Mouse (Mus musculus) hindbrain, postnatal 0 days (tissue): ENCODE results near the gene Arfip2. TPM values are rescaled to one million over a fixed set of nuclear protein-coding genes. Genes with fewer than 3 reads are reported as not detected.

Experiments used
- ATAC-seq: fragments of 200-750 bp; cut with Nextera tagmentation; 2 replicates; pipeline ENCODE4 v1.8.0; 2017; ENCODE audit warnings: mild to moderate bottlenecking, moderate TSS enrichment, moderate library complexity
- DNase-seq: peaks from one replicate; pipeline ENCODE4 v3.0.0-alpha.2; 2015; ENCODE audit warnings: low spot score
- H3K27ac ChIP-seq: fragments of 300-500 bp; sonication (generic); 2 replicates; pipeline ENCODE4 v1.5.1; 2014; ENCODE audit warnings: mild to moderate bottlenecking
- H3K27me3 ChIP-seq: fragments of 300-500 bp; sonication (generic); 2 replicates; pipeline ENCODE4 v1.6.1; 2014; ENCODE audit warnings: low read length, mixed read lengths; ENCODE audit not compliant: insufficient read depth
- H3K36me3 ChIP-seq: fragments of 300-500 bp; sonication (generic); 2 replicates; pipeline ENCODE4 v1.6.1; 2014; ENCODE audit warnings: low read length, mixed read lengths; ENCODE audit not compliant: insufficient read depth
- H3K4me1 ChIP-seq: fragments of 300-500 bp; sonication (generic); 2 replicates; pipeline ENCODE4 v1.6.1; 2014; ENCODE audit warnings: antibody characterized with exemption, low read length, mixed read lengths; ENCODE audit not compliant: insufficient read depth
- H3K4me2 ChIP-seq: fragments of 300-500 bp; sonication (generic); 2 replicates; pipeline ENCODE4 v1.6.1; 2014; ENCODE audit warnings: low read depth, mild to moderate bottlenecking, low read length, moderate library complexity, mixed read lengths
- H3K4me3 ChIP-seq: fragments of 300-500 bp; sonication (generic); 2 replicates; pipeline ENCODE4 v1.5.1; 2014; ENCODE audit warnings: low read length
- H3K9ac ChIP-seq: fragments of 300-500 bp; sonication (generic); replicated peaks from 2 replicates; pipeline ENCODE4 v1.6.1; 2014; ENCODE audit warnings: mild to moderate bottlenecking, low read length, moderate library complexity, mixed read lengths
- H3K9me3 ChIP-seq: fragments of 300-500 bp; sonication (generic); 2 replicates; pipeline ENCODE4 v1.6.1; 2016; ENCODE audit warnings: low read length, mixed read lengths
- CTCF ChIP-seq: IDR thresholded peaks from 2 replicates; pipeline ENCODE4 v1.5.1; 2016; ENCODE audit warnings: antibody characterized with exemption, control low read depth, low read depth
- WGBS: fragments of 180-500 bp; shearing (Covaris S2); extraction: QIAGEN DNeasy Blood & Tissue Kit; methylation state at CpG from one replicate; pipeline ENCODE4 v1.1.7; 2014; 5-methylcytosine and 5-hydroxymethylcytosine counted together
- polyA plus RNA-seq: library from polyadenylated mRNA; unstranded; fragments of >200 nt; fragmentation: Nextera tagmentation; extraction: Ambion mirVana; gene quantifications from 2 replicates; pipeline ENCODE4 v1.2.1, GENCODE M21; 2015
- total RNA-seq: library from RNA; depleted of rRNA; stranded (reverse); fragments of >200 nt; gene quantifications from 2 replicates; pipeline ENCODE4 v1.2.3, GENCODE M21; 2014

Gene Arfip2
- total and polyA plus RNA-seq, 2 experiments from 2014 or later, result 67.5 to 82.5 TPM

DNA sequence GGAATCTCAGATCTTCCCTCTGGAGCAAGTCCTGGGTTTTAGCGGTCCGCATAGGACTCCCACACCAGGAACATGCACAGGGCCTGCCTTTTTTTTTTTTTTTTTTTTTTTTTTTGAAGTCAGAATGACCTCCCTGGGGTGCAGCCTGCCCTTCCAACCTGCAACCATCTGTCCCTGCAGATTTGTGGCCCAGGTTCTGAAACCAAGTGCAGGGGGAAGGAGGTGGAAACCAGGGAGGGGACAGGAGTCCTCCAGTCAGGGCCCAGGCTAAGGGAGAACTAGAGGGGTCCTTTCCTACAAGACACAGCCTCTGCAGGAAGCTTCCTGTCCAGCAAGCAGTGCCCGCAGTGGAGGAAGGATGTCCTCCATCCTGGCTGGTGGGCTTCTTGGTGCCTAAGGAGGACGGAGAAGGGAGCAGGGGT is 7.7 kb downstream of the Arfip2 start:
- DNase-seq, result peak; percentile 23
- H3K27ac ChIP-seq, result peak overlapping the region; percentile 95
- peak overlapping the region; percentile 78 for H3K4me2 ChIP-seq
- ATAC-seq, result peak; percentile 8
- no peaks in the 10 kb centered on the region for H3K9me3 ChIP-seq
- peaks cover 19% of the 10 kb centered on the region for H3K36me3 ChIP-seq
- no peaks in the 10 kb centered on the region for H3K27me3 ChIP-seq
- WGBS, result 3% methylated on average over 4 of the region's 4 CpGs
- peak overlapping the region; percentile 89 for H3K9ac ChIP-seq
- peak overlapping the region; percentile 76 for H3K4me3 ChIP-seq
- peaks cover 32% of the 10 kb centered on the region for H3K4me1 ChIP-seq
- no peak for TF ChIP-seq CTCF

DNA sequence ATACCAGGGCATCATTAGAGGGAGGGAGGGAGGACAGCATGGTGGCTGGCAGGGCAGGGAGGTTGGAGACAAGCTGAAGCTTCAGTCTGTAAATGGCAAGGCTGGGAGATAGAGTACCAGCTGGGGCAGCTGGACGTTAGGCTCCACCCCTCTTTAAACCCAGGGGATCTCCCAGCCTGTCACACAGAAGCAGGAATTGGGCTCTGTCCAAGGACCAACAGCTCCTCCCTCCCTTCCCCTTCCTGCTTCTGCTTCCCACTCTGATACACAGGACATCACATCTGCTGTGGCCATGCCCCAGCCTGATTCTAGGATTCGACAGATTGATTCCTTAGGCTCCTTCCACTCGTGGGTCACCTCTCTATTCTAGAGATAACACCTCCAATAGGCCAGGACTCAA is 11.6 kb downstream of the Arfip2 start:
- Histone ChIP-seq H3K27me3 (no peaks in the 10 kb centered on the region), H3K36me3 (peaks cover 18% of the 10 kb centered on the region; the same call in 1 of the 2 replicates), H3K4me2 (no peak overlapping the region), H3K27ac (peak overlapping the region; percentile 56), H3K9ac (no peak overlapping the region), H3K4me1 (peaks cover 22% of the 10 kb centered on the region), H3K4me3 (no peak overlapping the region), H3K9me3 (no peaks in the 10 kb centered on the region)
- WGBS, result 21% methylated on average over 3 of the region's 3 CpGs
- peak; percentile 44 for ATAC-seq
- no peak for TF ChIP-seq CTCF
- DNase-seq, result peak; percentile 84

DNA sequence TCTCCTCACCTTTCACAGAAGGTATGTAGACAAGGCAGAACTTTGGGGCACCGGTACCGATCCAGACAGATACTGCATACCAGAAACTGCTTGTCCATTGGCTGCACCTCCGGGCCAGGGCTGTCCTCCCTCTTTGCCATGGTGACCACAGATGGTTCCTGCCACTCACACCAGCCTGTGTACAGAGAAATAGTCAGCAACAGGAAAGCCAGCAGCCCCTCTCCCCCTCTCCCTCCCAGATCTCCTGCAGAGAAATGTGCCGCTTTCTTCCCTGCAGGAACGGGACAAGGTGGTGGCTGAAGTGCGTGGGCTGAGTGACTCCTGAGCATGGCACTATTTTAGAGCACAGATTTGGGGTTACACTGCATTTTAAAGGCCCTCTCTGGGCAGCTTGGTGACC is 14.8 kb downstream of the Arfip2 start:
- Histone ChIP-seq H3K4me2 (no peak overlapping the region), H3K27ac (no peak overlapping the region), H3K4me3 (no peak overlapping the region), H3K27me3 (no peaks in the 10 kb centered on the region), H3K36me3 (peaks cover 45% of the 10 kb centered on the region), H3K9me3 (no peaks in the 10 kb centered on the region), H3K9ac (no peak overlapping the region), H3K4me1 (peaks cover 6% of the 10 kb centered on the region; the same call in 1 of the 2 replicates)
- WGBS, result 64% methylated on average over 6 of the region's 6 CpGs
- ATAC-seq (no peak), DNase-seq (no peak)
- no peak for TF ChIP-seq CTCF

DNA sequence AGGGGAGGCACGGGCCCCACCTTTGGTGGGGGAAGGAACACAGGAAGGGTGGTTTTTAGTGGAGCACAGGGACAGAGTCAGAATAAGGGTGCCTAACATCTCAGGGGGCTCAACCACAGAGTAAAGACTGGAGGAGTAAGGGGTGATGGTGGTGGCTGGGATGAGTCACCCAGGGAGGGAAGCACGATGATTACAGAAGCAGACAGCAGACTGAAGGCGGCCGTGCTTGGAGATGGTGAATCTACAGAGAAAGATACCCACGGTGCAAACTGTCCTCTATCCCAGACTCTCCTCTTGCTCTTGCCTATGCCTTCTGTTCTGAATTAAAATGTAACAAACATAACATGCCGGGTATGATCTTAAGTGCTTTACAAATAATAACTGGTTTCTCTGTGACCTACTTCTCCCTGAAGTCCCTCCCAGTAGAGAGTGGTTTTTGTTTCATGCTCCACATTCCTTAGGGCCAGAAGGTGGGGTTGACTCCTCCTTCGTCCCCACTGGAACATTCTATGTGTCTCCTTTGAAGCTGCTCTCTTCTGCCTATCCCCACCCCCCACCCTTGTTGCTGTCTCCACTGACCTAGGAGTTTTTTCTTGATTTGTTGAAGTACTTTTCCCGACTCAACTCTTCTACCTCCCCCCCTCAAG is 18.4 kb downstream of the Arfip2 start:
- TF ChIP-seq CTCF, result no peak
- ATAC-seq (no peak), DNase-seq (no peak)
- H3K9me3 ChIP-seq, result no peaks in the 10 kb centered on the region
- no peak overlapping the region for H3K9ac ChIP-seq
- H3K36me3 ChIP-seq, result peaks cover 81% of the 10 kb centered on the region
- WGBS, result 83% methylated on average over 8 of the region's 8 CpGs
- no peak overlapping the region for H3K4me2 ChIP-seq
- H3K4me3 ChIP-seq, result no peak overlapping the region
- no peaks in the 10 kb centered on the region for H3K27me3 ChIP-seq
- no peak overlapping the region for H3K27ac ChIP-seq
- no peaks in the 10 kb centered on the region for H3K4me1 ChIP-seq

DNA sequence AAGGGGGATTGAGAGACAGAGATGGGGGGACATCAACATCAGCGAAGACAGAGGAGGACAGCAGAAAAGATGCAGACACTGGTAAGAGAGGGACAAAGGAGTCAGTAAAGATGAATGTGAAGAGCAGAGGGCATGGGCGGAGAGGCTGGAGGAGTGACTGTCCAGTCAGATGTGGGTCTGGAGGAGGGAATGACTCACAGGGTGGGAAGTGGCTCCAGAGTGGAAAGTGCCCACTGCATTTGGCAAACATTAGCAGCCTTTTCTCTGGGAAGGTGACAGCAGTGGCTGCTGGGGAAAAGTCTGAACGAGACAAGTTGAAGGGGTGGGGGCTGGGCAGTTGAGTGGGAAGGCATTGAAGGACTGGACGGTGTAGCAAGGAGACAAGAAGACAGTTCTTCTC is 19.2 kb downstream of the Arfip2 start:
- Histone ChIP-seq H3K27ac (no peak overlapping the region), H3K4me2 (no peak overlapping the region), H3K4me3 (no peak overlapping the region), H3K4me1 (no peaks in the 10 kb centered on the region), H3K27me3 (no peaks in the 10 kb centered on the region), H3K36me3 (peaks cover 89% of the 10 kb centered on the region), H3K9ac (no peak overlapping the region), H3K9me3 (no peaks in the 10 kb centered on the region)
- no peak for TF ChIP-seq CTCF
- no peak for ATAC-seq
- no peak for DNase-seq
- WGBS, result 65% methylated on average over 4 of the region's 4 CpGs

DNA sequence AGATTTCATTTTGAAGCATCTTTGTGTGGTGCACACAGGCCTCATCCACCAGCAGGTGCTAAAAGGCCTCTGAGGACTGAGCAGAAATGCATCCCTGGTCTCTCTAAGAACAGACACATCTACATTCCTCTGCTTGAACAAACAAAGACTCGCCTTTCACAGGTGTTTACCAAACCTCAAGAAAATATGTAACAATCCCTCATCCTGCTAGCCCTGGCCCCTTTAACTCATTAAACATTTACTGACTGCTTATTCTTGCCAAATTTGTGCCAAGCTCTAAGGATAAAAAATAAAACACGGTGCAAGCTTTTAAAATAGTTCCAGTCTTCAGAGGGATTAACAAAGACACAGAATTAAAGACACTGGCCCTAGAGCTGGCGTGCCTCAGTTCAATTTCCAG is 20.5 kb downstream of the Arfip2 start:
- no peak overlapping the region for H3K9ac ChIP-seq
- no peak overlapping the region for H3K27ac ChIP-seq
- no peaks in the 10 kb centered on the region for H3K27me3 ChIP-seq
- WGBS, result 80% methylated on average over 3 of the region's 3 CpGs
- no peak overlapping the region for H3K4me3 ChIP-seq
- no peak for TF ChIP-seq CTCF
- H3K4me2 ChIP-seq, result no peak overlapping the region
- ATAC-seq (no peak), DNase-seq (no peak)
- no peaks in the 10 kb centered on the region for H3K9me3 ChIP-seq
- peaks cover 94% of the 10 kb centered on the region for H3K36me3 ChIP-seq
- H3K4me1 ChIP-seq, result no peaks in the 10 kb centered on the region

DNA sequence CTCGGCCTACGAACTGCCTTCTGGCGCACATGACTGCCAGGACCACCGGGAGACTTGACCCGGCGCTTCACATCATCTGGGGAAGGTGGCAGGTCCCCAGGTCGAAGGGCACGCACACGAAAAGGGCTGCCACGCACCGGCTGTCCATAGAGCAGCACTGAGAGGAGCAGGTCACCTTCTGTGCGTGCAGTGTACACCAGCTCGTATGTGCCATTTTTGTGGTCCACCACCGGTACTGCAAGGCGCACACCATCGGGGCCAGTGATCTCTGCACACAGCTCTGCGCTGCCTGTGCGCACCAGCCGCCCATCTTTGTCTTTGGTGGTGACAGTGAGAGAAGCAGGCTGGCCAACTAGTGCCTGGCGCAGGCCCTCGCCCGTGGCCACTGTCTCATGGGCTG is 22.4 kb downstream of the Arfip2 start:
- H3K27me3 ChIP-seq, result no peaks in the 10 kb centered on the region
- H3K9ac ChIP-seq, result no peak overlapping the region
- no peak for TF ChIP-seq CTCF
- no peak for DNase-seq
- no peak for ATAC-seq
- H3K9me3 ChIP-seq, result no peaks in the 10 kb centered on the region
- 94% methylated on average over 22 of the region's 22 CpGs for WGBS
- no peaks in the 10 kb centered on the region for H3K4me1 ChIP-seq
- H3K4me3 ChIP-seq, result no peak overlapping the region
- no peak overlapping the region for H3K4me2 ChIP-seq
- peaks cover 96% of the 10 kb centered on the region for H3K36me3 ChIP-seq
- H3K27ac ChIP-seq, result no peak overlapping the region
